Mouse (Mus musculus) heart, adult 9 months (tissue): ENCODE data around the gene Golgb1.

Experiments used
- DNase-seq, 2 experiments: peaks; one replicate each; pipeline ENCODE4 v3.0.0; 2022; ENCODE audit warnings: low spot score in 2 of 2

The Golgb1 gene

DNA sequence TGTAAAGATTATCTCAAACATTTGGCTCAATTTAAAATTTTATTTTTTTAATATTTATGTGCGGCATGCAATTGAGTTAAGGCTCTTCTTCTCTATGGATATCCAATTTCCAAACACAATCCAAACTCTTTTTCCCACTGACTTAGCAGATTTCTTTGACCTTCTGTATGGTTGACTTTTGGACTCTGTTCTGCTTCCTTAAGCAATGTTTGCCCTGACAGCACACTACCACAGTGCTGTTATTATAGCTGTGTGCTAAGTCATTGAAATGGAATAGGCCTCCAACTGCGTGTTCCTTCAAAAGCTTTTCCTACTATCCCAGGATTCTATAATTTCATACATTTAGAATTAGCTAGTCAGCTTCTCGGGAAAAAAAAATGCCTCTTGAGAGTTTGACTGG, 68.7 kb downstream of the Golgb1 start:
- DNase-seq: no peak

DNA sequence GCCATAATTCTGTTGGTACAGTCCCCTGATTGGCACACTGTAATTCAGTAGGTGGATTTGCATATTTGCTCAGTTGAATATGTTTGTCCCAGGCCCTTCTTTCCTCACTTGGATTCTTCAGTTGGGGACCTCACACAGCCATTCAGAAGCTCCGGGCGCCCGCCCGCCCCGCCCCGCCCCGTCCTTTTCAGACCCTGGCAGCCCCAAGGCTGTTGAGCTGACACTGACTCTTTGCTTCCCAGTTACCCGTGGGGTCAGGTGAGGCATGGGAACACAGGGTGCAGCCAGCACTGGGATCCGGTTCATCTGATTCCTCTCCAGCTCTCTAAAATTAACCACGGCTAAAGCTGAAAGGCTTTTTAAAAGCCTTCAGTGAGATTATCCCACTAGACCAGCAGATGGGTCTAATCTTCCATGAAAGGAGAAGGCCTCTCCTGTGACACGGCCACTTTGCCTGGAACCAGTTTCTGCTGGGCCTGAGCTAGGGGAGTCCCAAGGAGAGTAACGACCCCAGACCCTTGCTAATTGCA, 70.0 kb downstream of the Golgb1 start:
- DNase-seq: peak; percentile 75 to 82

DNA sequence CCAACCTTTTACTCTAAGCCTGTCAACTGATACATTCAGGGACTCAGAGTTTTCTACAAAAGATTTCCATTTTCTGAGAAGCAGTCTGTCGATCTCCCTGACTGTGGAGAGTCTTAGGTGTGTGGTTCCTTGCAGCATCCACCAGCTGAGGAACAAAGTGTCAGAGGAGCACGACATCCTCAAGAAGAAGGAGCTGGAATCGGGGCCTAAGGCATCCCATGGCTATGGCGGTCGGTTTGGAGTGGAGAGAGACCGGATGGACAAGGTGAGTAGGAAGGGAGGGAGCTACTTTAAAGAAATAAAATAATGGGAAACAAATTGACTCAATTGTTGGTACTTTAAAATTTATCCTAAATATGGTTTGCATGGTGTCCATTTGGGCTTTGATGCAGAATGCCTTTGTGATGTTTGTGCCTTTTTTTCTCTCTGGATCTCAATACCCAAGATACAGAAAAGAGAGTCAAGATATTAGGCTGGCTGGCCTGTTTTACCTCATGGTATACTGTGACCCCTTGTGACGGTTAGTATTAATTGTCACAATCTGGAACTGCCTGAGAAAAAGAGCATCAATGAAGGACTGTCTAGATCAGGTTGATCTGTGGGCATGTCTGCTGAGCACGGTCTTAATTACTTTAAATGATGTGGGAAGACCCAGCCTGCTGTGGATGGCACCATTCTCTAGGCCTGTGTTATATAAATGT, 71.7 kb downstream of the Golgb1 start:
- DNase-seq: no peak

GRCm38 (mm10) chr16:36947646-36948197, 72.8 kb downstream of the Golgb1 start:
- DNase-seq: no peak

GRCm38 (mm10) chr16:36949614-36950336, 74.8 kb downstream of the Golgb1 start:
- no peak for DNase-seq

- DNase-seq: no peak
Observed at GRCm38 (mm10) chr16:36951029-36951428, 76.1 kb downstream of the Golgb1 start.

DNA sequence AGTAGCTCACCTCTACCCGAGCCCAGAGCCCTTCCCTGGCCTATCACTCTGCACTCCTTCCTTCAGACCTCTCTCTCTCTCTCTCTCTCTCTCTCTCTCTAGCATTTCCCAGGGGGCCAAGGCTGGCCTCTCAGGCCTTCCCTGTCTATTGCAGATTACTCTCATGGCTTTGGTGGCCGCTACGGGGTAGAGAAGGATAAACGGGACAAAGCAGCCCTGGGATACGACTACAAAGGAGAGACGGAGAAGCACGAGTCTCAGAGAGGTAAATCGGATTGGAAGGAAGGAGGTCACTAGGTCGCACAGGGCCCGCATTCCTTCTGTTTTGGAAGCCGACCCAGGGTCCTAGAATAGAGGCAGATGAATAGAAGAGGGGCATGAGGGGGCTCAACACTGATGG, 80.2 kb downstream of the Golgb1 start:
- DNase-seq: no peak

DNA sequence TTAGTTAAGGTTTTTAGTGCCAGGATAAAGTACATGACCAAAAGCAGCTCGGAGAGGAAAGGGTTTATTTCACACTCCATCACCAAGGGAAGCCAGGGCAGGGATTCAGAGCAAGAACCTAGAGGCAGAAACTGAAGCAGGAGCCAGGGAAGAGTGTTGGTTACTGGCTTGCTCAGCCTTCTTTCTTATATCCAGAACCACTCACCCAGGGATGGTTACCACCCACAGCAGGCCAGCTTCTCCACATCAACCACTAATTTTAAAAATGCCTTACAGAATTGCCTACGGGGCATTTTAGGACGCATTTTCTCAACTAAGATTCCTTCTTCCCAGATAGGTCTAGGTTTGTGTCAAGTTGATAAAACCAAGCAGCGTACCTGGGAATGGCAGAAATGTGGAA, 88.5 kb downstream of the Golgb1 start:
- DNase-seq: no peak

- no peak for DNase-seq
Observed at GRCm38 (mm10) chr16:36979127-36979526, 104.2 kb downstream of the Golgb1 start.
